Mouse (Mus musculus): ENCODE measurements around the gene Cntfr. TPM values are rescaled to one million over a fixed set of nuclear protein-coding genes. Genes with fewer than 3 reads are reported as not detected.
A peak's percentile ranks its signal among the peaks of the same experiment; 100 is the strongest.

Gene Cntfr
- total and polyA plus RNA-seq, 3 experiments, result 0.33 to 1.7 TPM; not detected in 1

GRCm38 (mm10) chr4:41648627-41649026, 48.3 kb downstream of the Cntfr start:
- no peak for ATAC-seq (ENCODE audit: extremely low read depth, insufficient number of reproducible peaks, low FRiP score, poor library complexity, severe bottlenecking)

DNA sequence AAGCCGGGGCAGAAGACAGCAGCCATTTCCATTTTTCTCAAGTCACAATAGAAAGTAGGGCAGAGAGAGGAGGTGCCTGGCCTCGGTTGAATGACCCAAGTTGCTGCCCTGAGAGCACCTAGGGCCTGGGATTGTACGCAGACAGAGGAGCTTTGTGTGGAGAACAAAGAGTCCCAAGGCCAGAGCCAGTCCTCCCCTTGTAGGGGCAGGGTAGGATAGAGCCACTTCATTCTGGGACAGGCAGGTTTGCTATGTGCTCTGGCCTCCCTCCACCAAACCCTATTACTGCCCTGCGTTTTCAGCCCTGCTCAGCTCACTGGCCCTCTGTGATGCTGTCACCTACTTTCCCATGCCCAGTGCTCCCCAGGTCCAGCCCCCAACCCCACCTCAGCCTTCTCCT, 48.7 kb downstream of the Cntfr start:
- DNase-seq (ENCODE audit: low spot score) (no peak), ATAC-seq (ENCODE audit: extremely low read depth, insufficient number of reproducible peaks, low FRiP score, poor library complexity, severe bottlenecking) (no peak)
- H3K4me3 ChIP-seq (ENCODE audit: low read depth, low read length), result no peak overlapping the region
- peaks cover 20% of the 10 kb centered on the region for H3K27me3 ChIP-seq (ENCODE audit: insufficient read depth, low read length)
- peaks cover 3% of the 10 kb centered on the region; the same call in 1 of the 2 replicates for H3K4me1 ChIP-seq (ENCODE audit: insufficient read depth, low read depth, low read length)
- no peak for TF ChIP-seq GATA2 (IDR thresholded peaks at IDR 0.05; ENCODE audit: borderline replicate concordance, low read depth, low read length)
- no peak for TF ChIP-seq CTCF (IDR thresholded peaks at IDR 0.05; ENCODE audit: low read depth, low read length)
- TF ChIP-seq GATA1 (IDR thresholded peaks at IDR 0.05; ENCODE audit: borderline replicate concordance, low read length), result no peak
- no peak for TF ChIP-seq POLR2AphosphoS5 (IDR thresholded peaks at IDR 0.05; ENCODE audit: insufficient replicate concordance, low read depth, low read length)
- no peak for TF ChIP-seq TAL1 (conservative IDR thresholded peaks at IDR 0.05; ENCODE audit: low read depth, low read length)
- no peaks in the 10 kb centered on the region for H3K36me3 ChIP-seq (replicated peaks)
- H3K9me3 ChIP-seq (replicated peaks), result no peaks in the 10 kb centered on the region

More at GRCm38 (mm10) chr4:41648627-41649026, 48.3 kb downstream of the Cntfr start:
- no peaks in the 10 kb centered on the region for H3K9me3 ChIP-seq (replicated peaks)
- DNase-seq (ENCODE audit: low spot score), result no peak
- H3K4me3 ChIP-seq (ENCODE audit: low read depth, low read length), result no peak overlapping the region
- TF ChIP-seq GATA1 (IDR thresholded peaks at IDR 0.05; ENCODE audit: borderline replicate concordance, low read length) (no peak), GATA2 (IDR thresholded peaks at IDR 0.05; ENCODE audit: borderline replicate concordance, low read depth, low read length) (no peak), CTCF (IDR thresholded peaks at IDR 0.05; ENCODE audit: low read depth, low read length) (no peak), POLR2AphosphoS5 (IDR thresholded peaks at IDR 0.05; ENCODE audit: insufficient replicate concordance, low read depth, low read length) (no peak), TAL1 (conservative IDR thresholded peaks at IDR 0.05; ENCODE audit: low read depth, low read length) (no peak)
- H3K4me1 ChIP-seq (ENCODE audit: insufficient read depth, low read depth, low read length), result peaks cover 3% of the 10 kb centered on the region; the same call in 1 of the 2 replicates
- peaks cover 22% of the 10 kb centered on the region for H3K27me3 ChIP-seq (ENCODE audit: insufficient read depth, low read length)
- no peaks in the 10 kb centered on the region for H3K36me3 ChIP-seq (replicated peaks)

GRCm38 (mm10) chr4:41645488-41645887, 51.4 kb downstream of the Cntfr start:
- DNase-seq (ENCODE audit: low spot score) (no peak), ATAC-seq (ENCODE audit: extremely low read depth, insufficient number of reproducible peaks, low FRiP score, poor library complexity, severe bottlenecking) (no peak)
- Histone ChIP-seq H3K36me3 (replicated peaks) (no peaks in the 10 kb centered on the region), H3K27me3 (ENCODE audit: insufficient read depth, low read length) (peaks cover 22% of the 10 kb centered on the region), H3K9me3 (replicated peaks) (no peaks in the 10 kb centered on the region), H3K4me3 (ENCODE audit: low read depth, low read length) (no peak overlapping the region), H3K4me1 (ENCODE audit: insufficient read depth, low read depth, low read length) (peaks cover 5% of the 10 kb centered on the region)
- TF ChIP-seq GATA1 (IDR thresholded peaks at IDR 0.05; ENCODE audit: borderline replicate concordance, low read length) (no peak), TAL1 (conservative IDR thresholded peaks at IDR 0.05; ENCODE audit: low read depth, low read length) (no peak), POLR2AphosphoS5 (IDR thresholded peaks at IDR 0.05; ENCODE audit: insufficient replicate concordance, low read depth, low read length) (no peak), CTCF (IDR thresholded peaks at IDR 0.05; ENCODE audit: low read depth, low read length) (no peak)

- Histone ChIP-seq H3K27me3 (ENCODE audit: insufficient read depth, low read length) (peaks cover 42% of the 10 kb centered on the region), H3K4me1 (ENCODE audit: insufficient read depth, low read depth, low read length) (peaks cover 14% of the 10 kb centered on the region), H3K4me3 (ENCODE audit: low read depth, low read length) (no peak overlapping the region), H3K9me3 (replicated peaks) (no peaks in the 10 kb centered on the region), H3K36me3 (replicated peaks) (no peaks in the 10 kb centered on the region)
- ATAC-seq (ENCODE audit: extremely low read depth, insufficient number of reproducible peaks, low FRiP score, poor library complexity, severe bottlenecking), result no peak
- TF ChIP-seq GATA1 (IDR thresholded peaks at IDR 0.05; ENCODE audit: borderline replicate concordance, low read length) (no peak), POLR2AphosphoS5 (IDR thresholded peaks at IDR 0.05; ENCODE audit: insufficient replicate concordance, low read depth, low read length) (no peak), GATA2 (IDR thresholded peaks at IDR 0.05; ENCODE audit: borderline replicate concordance, low read depth, low read length) (no peak), CTCF (IDR thresholded peaks at IDR 0.05; ENCODE audit: low read depth, low read length) (no peak), TAL1 (conservative IDR thresholded peaks at IDR 0.05; ENCODE audit: low read depth, low read length) (no peak)
- DNase-seq (ENCODE audit: low spot score), result no peak
These were observed 55.6 kb downstream of the Cntfr start for GRCm38 (mm10) chr4:41641199-41641822.

- no peaks in the 10 kb centered on the region for H3K36me3 ChIP-seq (replicated peaks)
- peak; percentile 59 for ATAC-seq (ENCODE audit: extremely low read depth, insufficient number of reproducible peaks, low FRiP score, poor library complexity, severe bottlenecking)
- no peaks in the 10 kb centered on the region for H3K9me3 ChIP-seq (replicated peaks)
- TF ChIP-seq POLR2AphosphoS5 (IDR thresholded peaks at IDR 0.05; ENCODE audit: insufficient replicate concordance, low read depth, low read length) (no peak), GATA2 (IDR thresholded peaks at IDR 0.05; ENCODE audit: borderline replicate concordance, low read depth, low read length) (no peak), TAL1 (conservative IDR thresholded peaks at IDR 0.05; ENCODE audit: low read depth, low read length) (no peak), CTCF (IDR thresholded peaks at IDR 0.05; ENCODE audit: low read depth, low read length) (no peak), GATA1 (IDR thresholded peaks at IDR 0.05; ENCODE audit: borderline replicate concordance, low read length) (no peak)
- peak within 1 kb of the TSS; percentile 61; the same call in 1 of the 2 replicates for H3K4me3 ChIP-seq (ENCODE audit: low read depth, low read length)
- H3K4me1 ChIP-seq (ENCODE audit: insufficient read depth, low read depth, low read length), result peaks cover 14% of the 10 kb centered on the region
- H3K27me3 ChIP-seq (ENCODE audit: insufficient read depth, low read length), result peaks cover 49% of the 10 kb centered on the region
- peak; percentile 83 for DNase-seq (ENCODE audit: low spot score)
These were observed 56.9 kb downstream of the Cntfr start, which contains the start of gene Enho for GRCm38 (mm10) chr4:41639913-41640507. Gene Enho, minus strand, starts transcription at chr4:41640324.

GRCm38 (mm10) chr4:41639214-41639841, 57.6 kb downstream of the Cntfr start:
- DNase-seq (ENCODE audit: low spot score), result no peak
- Histone ChIP-seq H3K36me3 (replicated peaks) (no peaks in the 10 kb centered on the region), H3K9me3 (replicated peaks) (no peaks in the 10 kb centered on the region), H3K27me3 (ENCODE audit: insufficient read depth, low read length) (peaks cover 51% of the 10 kb centered on the region), H3K4me1 (ENCODE audit: insufficient read depth, low read depth, low read length) (peaks cover 14% of the 10 kb centered on the region), H3K4me3 (ENCODE audit: low read depth, low read length) (peak overlapping the region; percentile 61; the same call in 1 of the 2 replicates)
- ATAC-seq (ENCODE audit: extremely low read depth, insufficient number of reproducible peaks, low FRiP score, poor library complexity, severe bottlenecking), result no peak
- TF ChIP-seq TAL1 (conservative IDR thresholded peaks at IDR 0.05; ENCODE audit: low read depth, low read length) (no peak), GATA2 (IDR thresholded peaks at IDR 0.05; ENCODE audit: borderline replicate concordance, low read depth, low read length) (no peak), GATA1 (IDR thresholded peaks at IDR 0.05; ENCODE audit: borderline replicate concordance, low read length) (no peak), CTCF (IDR thresholded peaks at IDR 0.05; ENCODE audit: low read depth, low read length) (no peak), POLR2AphosphoS5 (IDR thresholded peaks at IDR 0.05; ENCODE audit: insufficient replicate concordance, low read depth, low read length) (no peak)
